Mouse (Mus musculus) lung, adult 2 months (tissue): ENCODE results near the gene Adamts9.

Source experiments
- CTCF ChIP-seq: fragments of 200-500 bp; IDR thresholded peaks from 2 replicates; pipeline ENCODE4 v1.5.1; 2011; ENCODE audit warnings: mild to moderate bottlenecking, low read length, control low read depth; ENCODE audit not compliant: insufficient read depth
- POLR2A ChIP-seq: fragments of 200-500 bp; IDR thresholded peaks from 2 replicates; pipeline ENCODE4 v1.6.1; 2011; ENCODE audit warnings: low read depth, mild to moderate bottlenecking, control low read depth, low read length, borderline replicate concordance; ENCODE audit errors: extremely low read depth

- no peak for TF ChIP-seq POLR2A
- no peak for TF ChIP-seq CTCF
These were observed 60.0 kb downstream of the Adamts9 start for GRCm38 (mm10) chr6:92883131-92883900.
